Mouse (Mus musculus) lung, embryonic 15.5 days (tissue): Measurements from ENCODE around the gene Tubb4a. TPM values are rescaled to one million over a fixed set of nuclear protein-coding genes. Genes with fewer than 3 reads are reported as not detected.
"Not testable (repeated sequence)": the region's sequence is repeated elsewhere in the genome, so short reads cannot be mapped to it uniquely, and the experiment has no call there.

Experiments used
- ATAC-seq: fragments of 200-750 bp; cut with Nextera tagmentation; 2 replicates; pipeline ENCODE4 v1.8.0; 2017; ENCODE audit warnings: moderate number of reproducible peaks, borderline replicate concordance; ENCODE audit not compliant: low FRiP score, low TSS enrichment; ENCODE audit errors: extremely low read depth
- H3K27ac ChIP-seq: fragments of 300-500 bp; sonication (generic); 2 replicates; pipeline ENCODE4 v1.5.1; 2015; ENCODE audit warnings: moderate library complexity, mild to moderate bottlenecking, inconsistent platforms
- H3K27me3 ChIP-seq: fragments of 300-500 bp; sonication (generic); 2 replicates; pipeline ENCODE4 v1.6.1; 2015; ENCODE audit warnings: inconsistent platforms
- H3K36me3 ChIP-seq: fragments of 300-500 bp; sonication (generic); 2 replicates; pipeline ENCODE4 v1.6.1; 2015; ENCODE audit warnings: inconsistent platforms
- H3K4me1 ChIP-seq: fragments of 300-500 bp; sonication (generic); 2 replicates; pipeline ENCODE4 v1.6.1; 2015; ENCODE audit warnings: inconsistent platforms
- H3K4me2 ChIP-seq: fragments of 300-500 bp; sonication (generic); 2 replicates; pipeline ENCODE4 v1.6.1; 2015; ENCODE audit warnings: inconsistent platforms, mild to moderate bottlenecking, moderate library complexity
- H3K4me3 ChIP-seq: fragments of 300-500 bp; sonication (generic); 2 replicates; pipeline ENCODE4 v1.5.1; 2015; ENCODE audit warnings: mild to moderate bottlenecking, inconsistent platforms
- H3K9ac ChIP-seq: fragments of 300-500 bp; sonication (generic); 2 replicates; pipeline ENCODE4 v1.6.1; 2015; ENCODE audit warnings: inconsistent platforms
- H3K9me3 ChIP-seq: fragments of 300-500 bp; sonication (generic); 2 replicates; pipeline ENCODE4 v1.6.1; 2016; ENCODE audit warnings: inconsistent platforms
- WGBS: fragments of 180-500 bp; shearing (Covaris S2); methylation state at CpG from one replicate; pipeline ENCODE4 v1.1.7; 2015; 5-methylcytosine and 5-hydroxymethylcytosine counted together
- polyA plus RNA-seq: library from polyadenylated mRNA; unstranded; fragments of >200 nt; fragmentation: Nextera tagmentation; extraction: Ambion mirVana; gene quantifications from 2 replicates; pipeline ENCODE4 v1.2.1, GENCODE M21; 2015

The Tubb4a gene
- polyA plus RNA-seq, 1 experiment from 2014 or later = 17.5 TPM

GRCm38 (mm10) chr17:57063031-57063430 is 24.6 kb downstream of the Tubb4a start:
- Histone ChIP-seq H3K9me3 (no peaks in the 10 kb centered on the region), H3K36me3 (no peaks in the 10 kb centered on the region), H3K9ac (0 out of 2 replicates have a peak overlapping the region, but pooled peaks have one; percentile 41), H3K4me3 (peak overlapping the region; percentile 51), H3K4me1 (peaks cover 16% of the 10 kb centered on the region), H3K27me3 (peaks cover 30% of the 10 kb centered on the region), H3K27ac (peak overlapping the region; percentile 92), H3K4me2 (peak overlapping the region; percentile 43)
- WGBS = 11% methylated on average over 8 of the region's 8 CpGs
- ATAC-seq = no peak

- Histone ChIP-seq H3K4me1 (peaks cover 16% of the 10 kb centered on the region), H3K4me2 (peak overlapping the region; percentile 43), H3K36me3 (no peaks in the 10 kb centered on the region), H3K27ac (peak overlapping the region; percentile 92), H3K4me3 (peak overlapping the region; percentile 51), H3K9me3 (no peaks in the 10 kb centered on the region), H3K9ac (peak overlapping the region; percentile 41), H3K27me3 (peaks cover 30% of the 10 kb centered on the region)
- no peak; the same call in 1 of the 2 replicates for ATAC-seq
- under 1% methylated on average over 22 of the region's 22 CpGs for WGBS
These were observed 25.0 kb downstream of the Tubb4a start for GRCm38 (mm10) chr17:57062548-57062947.

GRCm38 (mm10) chr17:57062011-57062521 is 25.5 kb downstream of the Tubb4a start:
- Histone ChIP-seq H3K9ac (peak overlapping the region; percentile 41), H3K4me3 (peak overlapping the region; percentile 51), H3K4me1 (peaks cover 16% of the 10 kb centered on the region), H3K36me3 (0 out of 2 replicates have a peak, but pooled peaks cover 2% of the 10 kb centered on the region), H3K27ac (peak overlapping the region; percentile 92), H3K9me3 (no peaks in the 10 kb centered on the region), H3K4me2 (peak overlapping the region; percentile 43), H3K27me3 (peaks cover 30% of the 10 kb centered on the region)
- peak; percentile 48 for ATAC-seq
- WGBS = 1% methylated on average over 39 of the region's 39 CpGs

GRCm38 (mm10) chr17:57061069-57061468 is 26.5 kb downstream of the Tubb4a start:
- Histone ChIP-seq H3K9ac (no peak overlapping the region), H3K36me3 (0 out of 2 replicates have a peak, but pooled peaks cover 2% of the 10 kb centered on the region), H3K27ac (peak overlapping the region; percentile 83; the same call in 1 of the 2 replicates), H3K4me1 (peaks cover 16% of the 10 kb centered on the region), H3K27me3 (peaks cover 30% of the 10 kb centered on the region), H3K4me3 (peak overlapping the region; percentile 85; the same call in 1 of the 2 replicates), H3K9me3 (no peaks in the 10 kb centered on the region), H3K4me2 (peak overlapping the region; percentile 98)
- 33% methylated on average over 10 of the region's 10 CpGs for WGBS
- no peak for ATAC-seq

- peak; percentile 81 for ATAC-seq
- Histone ChIP-seq H3K27ac (peak overlapping the region; percentile 83), H3K27me3 (peaks cover 30% of the 10 kb centered on the region), H3K4me3 (peak overlapping the region; percentile 85), H3K4me1 (peaks cover 16% of the 10 kb centered on the region), H3K4me2 (peak overlapping the region; percentile 98), H3K36me3 (0 out of 2 replicates have a peak, but pooled peaks cover 2% of the 10 kb centered on the region), H3K9ac (peak overlapping the region; percentile 24; the same call in 1 of the 2 replicates), H3K9me3 (no peaks in the 10 kb centered on the region)
- 0% methylated on average over 44 of the region's 44 CpGs for WGBS
These were observed 27.3 kb downstream of the Tubb4a start for GRCm38 (mm10) chr17:57060231-57060801.

- H3K4me3 ChIP-seq = peak within 1 kb of the TSS; percentile 85
- H3K36me3 ChIP-seq = 0 out of 2 replicates have a peak, but pooled peaks cover 2% of the 10 kb centered on the region
- peak within 1 kb of the TSS; percentile 66 for H3K9ac ChIP-seq
- no peaks in the 10 kb centered on the region for H3K9me3 ChIP-seq
- peak; percentile 51; the same call in 1 of the 2 replicates for ATAC-seq
- 2% methylated on average over 35 of the region's 45 CpGs for WGBS
- H3K4me1 ChIP-seq = peaks cover 16% of the 10 kb centered on the region
- H3K27me3 ChIP-seq = peaks cover 30% of the 10 kb centered on the region
- H3K27ac ChIP-seq = peak within 1 kb of the TSS; percentile 83
- H3K4me2 ChIP-seq = peak within 1 kb of the TSS; percentile 98
These were observed 28.1 kb downstream of the Tubb4a start, which contains the start of gene Slc25a23 for GRCm38 (mm10) chr17:57059486-57059977. Gene Slc25a23 (minus strand): TSS chr17:57059863.

GRCm38 (mm10) chr17:57058891-57059485 is 28.6 kb downstream of the Tubb4a start, which contains the start of gene Crb3:
Gene Crb3 (plus strand): TSS chr17:57059105.
- ATAC-seq = 0 out of 2 replicates have a peak, but pooled peaks have one; percentile 0
- Histone ChIP-seq H3K4me1 (peaks cover 16% of the 10 kb centered on the region), H3K9me3 (no peaks in the 10 kb centered on the region), H3K9ac (peak within 1 kb of the TSS; percentile 66), H3K4me2 (peak within 1 kb of the TSS; percentile 98), H3K36me3 (0 out of 2 replicates have a peak, but pooled peaks cover 2% of the 10 kb centered on the region), H3K27ac (peak within 1 kb of the TSS; percentile 83), H3K27me3 (peaks cover 30% of the 10 kb centered on the region), H3K4me3 (peak within 1 kb of the TSS; percentile 85)
- 0% methylated on average over 16 of the region's 22 CpGs for WGBS

- Histone ChIP-seq H3K27me3 (peaks cover 5% of the 10 kb centered on the region), H3K4me1 (peaks cover 15% of the 10 kb centered on the region), H3K4me3 (no peak overlapping the region), H3K27ac (no peak overlapping the region), H3K36me3 (peaks cover 10% of the 10 kb centered on the region; the same call in 1 of the 2 replicates), H3K9ac (no peak overlapping the region), H3K4me2 (no peak overlapping the region), H3K9me3 (no peaks in the 10 kb centered on the region)
- no peak for ATAC-seq
- WGBS = 74% methylated on average over 3 of the region's 3 CpGs
These were observed 31.3 kb downstream of the Tubb4a start for GRCm38 (mm10) chr17:57056246-57056645.

- H3K4me3 ChIP-seq, H3K36me3 ChIP-seq, H3K27ac ChIP-seq, H3K27me3 ChIP-seq, H3K4me2 ChIP-seq, ATAC-seq, H3K9me3 ChIP-seq, H3K4me1 ChIP-seq, H3K9ac ChIP-seq: not testable (repeated sequence)
- 83% methylated on average over 4 of the region's 4 CpGs for WGBS
These were observed 35.9 kb downstream of the Tubb4a start for GRCm38 (mm10) chr17:57051679-57052078.

GRCm38 (mm10) chr17:57048816-57049215 is 38.8 kb downstream of the Tubb4a start:
- Histone ChIP-seq H3K27ac (no peak overlapping the region), H3K4me2 (no peak overlapping the region), H3K4me3 (no peak overlapping the region), H3K36me3 (peaks cover 8% of the 10 kb centered on the region; the same call in 1 of the 2 replicates), H3K4me1 (no peaks in the 10 kb centered on the region), H3K9ac (no peak overlapping the region), H3K27me3 (no peaks in the 10 kb centered on the region), H3K9me3 (no peaks in the 10 kb centered on the region)
- 92% methylated on average over 3 of the region's 3 CpGs for WGBS
- no peak for ATAC-seq

- Histone ChIP-seq H3K4me3 (no peak overlapping the region), H3K27ac (no peak overlapping the region), H3K4me1 (no peaks in the 10 kb centered on the region), H3K9me3 (no peaks in the 10 kb centered on the region), H3K4me2 (no peak overlapping the region), H3K36me3 (peaks cover 3% of the 10 kb centered on the region; the same call in 1 of the 2 replicates), H3K9ac (no peak overlapping the region), H3K27me3 (no peaks in the 10 kb centered on the region)
- no peak; the same call in 1 of the 2 replicates for ATAC-seq
- WGBS = 36% methylated on average over 5 of the region's 5 CpGs
These were observed 40.2 kb downstream of the Tubb4a start for GRCm38 (mm10) chr17:57047406-57047805.
